Mouse (Mus musculus) midbrain, embryonic 16.5 days (tissue): ENCODE measurements around the gene Zc3hav1. TPM values are rescaled to one million over a fixed set of nuclear protein-coding genes. Genes with fewer than 3 reads are reported as not detected.

Source experiments
- ATAC-seq: fragments of 200-750 bp; cut with Nextera tagmentation; 2 replicates; pipeline ENCODE4 v1.8.0; 2017; ENCODE audit warnings: moderate TSS enrichment
- H3K27ac ChIP-seq: fragments of 300-500 bp; sonication (generic); 2 replicates; pipeline ENCODE4 v1.5.1; 2014; ENCODE audit warnings: mild to moderate bottlenecking, low read length, mixed read lengths
- H3K27me3 ChIP-seq: fragments of 300-500 bp; sonication (generic); 2 replicates; pipeline ENCODE4 v1.6.1; 2014; ENCODE audit warnings: low read depth, low read length, mixed read lengths; ENCODE audit not compliant: control insufficient read depth, insufficient read depth
- H3K36me3 ChIP-seq: fragments of 300-500 bp; sonication (generic); 2 replicates; pipeline ENCODE4 v1.6.1; 2014; ENCODE audit warnings: mild to moderate bottlenecking, low read length, moderate library complexity, mixed read lengths; ENCODE audit not compliant: control insufficient read depth, insufficient read depth
- H3K4me1 ChIP-seq: fragments of 300-500 bp; sonication (generic); 2 replicates; pipeline ENCODE4 v1.6.1; 2014; ENCODE audit warnings: mild to moderate bottlenecking, low read length, mixed read lengths; ENCODE audit not compliant: control insufficient read depth, insufficient read depth
- H3K4me2 ChIP-seq: fragments of 300-500 bp; sonication (generic); 2 replicates; pipeline ENCODE4 v1.6.1; 2014; ENCODE audit warnings: mild to moderate bottlenecking, low read length, mixed read lengths
- H3K4me3 ChIP-seq: fragments of 300-500 bp; sonication (generic); 2 replicates; pipeline ENCODE4 v1.5.1; 2014; ENCODE audit warnings: low read depth, mild to moderate bottlenecking, low read length, moderate library complexity, mixed read lengths
- H3K9ac ChIP-seq: fragments of 300-500 bp; sonication (generic); 2 replicates; pipeline ENCODE4 v1.6.1; 2014; ENCODE audit warnings: low read depth, low read length, mixed read lengths
- H3K9me3 ChIP-seq: fragments of 300-500 bp; sonication (generic); replicated peaks from 2 replicates; pipeline ENCODE4 v1.6.1; 2014; ENCODE audit warnings: mild to moderate bottlenecking, low read length, mixed read lengths; ENCODE audit not compliant: control insufficient read depth, poor library complexity, severe bottlenecking
- WGBS: fragments of 180-500 bp; shearing (Covaris S2); extraction: QIAGEN DNeasy Blood & Tissue Kit; methylation state at CpG from one replicate; pipeline ENCODE4 v1.1.7; 2014; 5-methylcytosine and 5-hydroxymethylcytosine counted together
- polyA plus RNA-seq: library from polyadenylated mRNA; unstranded; fragments of >200 nt; fragmentation: Nextera tagmentation; extraction: Ambion mirVana; gene quantifications from 2 replicates; pipeline ENCODE4 v1.2.1, GENCODE M21; 2015

Zc3hav1 gene
- polyA plus RNA-seq, 1 experiment from 2014 or later, result 1.1 TPM

DNA sequence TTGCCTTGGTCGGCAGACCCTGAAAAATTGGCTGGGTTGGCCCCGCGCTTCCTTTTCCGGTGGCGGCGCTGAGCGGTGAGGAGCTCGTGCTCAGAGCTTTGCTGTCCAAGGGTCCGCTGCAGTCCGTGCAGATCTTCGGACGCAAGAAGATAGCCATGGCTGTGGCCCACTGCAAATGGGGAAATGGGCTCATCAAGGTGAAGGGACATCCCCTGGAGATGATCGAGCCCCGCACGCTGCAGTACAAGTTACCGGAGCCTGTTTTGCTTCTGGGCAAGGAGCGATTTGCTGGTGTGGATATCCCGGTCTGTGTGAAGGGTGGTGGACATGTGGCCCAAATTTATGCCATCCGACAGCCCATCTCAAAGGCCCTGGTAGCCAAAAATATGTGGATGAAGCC, 70.0 kb downstream of the Zc3hav1 start:
- no peaks in the 10 kb centered on the region for H3K4me1 ChIP-seq
- peaks cover 6% of the 10 kb centered on the region; the same call in 1 of the 2 replicates for H3K9me3 ChIP-seq
- H3K9ac ChIP-seq, result no peak overlapping the region
- no peak overlapping the region for H3K27ac ChIP-seq
- 96% methylated on average over 19 of the region's 19 CpGs for WGBS
- no peak overlapping the region for H3K4me3 ChIP-seq
- no peaks in the 10 kb centered on the region for H3K27me3 ChIP-seq
- ATAC-seq, result no peak
- no peak overlapping the region for H3K4me2 ChIP-seq
- peaks cover 20% of the 10 kb centered on the region for H3K36me3 ChIP-seq

DNA sequence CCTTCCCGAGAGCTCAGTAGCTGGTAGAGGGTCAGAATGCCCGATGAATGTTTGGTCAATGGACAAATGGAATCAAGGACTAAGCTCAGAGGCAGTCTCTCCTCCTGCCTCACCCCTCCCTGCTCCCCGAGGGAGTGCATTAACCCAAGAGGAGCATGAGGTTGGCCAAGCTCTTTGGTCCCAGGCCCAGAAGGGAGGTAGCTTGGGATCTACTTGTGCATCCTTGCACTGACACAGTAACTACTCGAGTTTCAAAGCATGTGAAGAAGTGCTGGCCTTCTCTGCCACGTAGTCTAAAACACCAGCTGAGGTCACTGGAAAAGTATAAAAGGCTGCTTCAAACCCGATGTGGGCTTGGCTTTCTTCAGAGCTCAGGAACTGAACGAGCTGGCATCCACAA, 89.9 kb downstream of the Zc3hav1 start:
- 73% methylated on average over 7 of the region's 7 CpGs for WGBS

DNA sequence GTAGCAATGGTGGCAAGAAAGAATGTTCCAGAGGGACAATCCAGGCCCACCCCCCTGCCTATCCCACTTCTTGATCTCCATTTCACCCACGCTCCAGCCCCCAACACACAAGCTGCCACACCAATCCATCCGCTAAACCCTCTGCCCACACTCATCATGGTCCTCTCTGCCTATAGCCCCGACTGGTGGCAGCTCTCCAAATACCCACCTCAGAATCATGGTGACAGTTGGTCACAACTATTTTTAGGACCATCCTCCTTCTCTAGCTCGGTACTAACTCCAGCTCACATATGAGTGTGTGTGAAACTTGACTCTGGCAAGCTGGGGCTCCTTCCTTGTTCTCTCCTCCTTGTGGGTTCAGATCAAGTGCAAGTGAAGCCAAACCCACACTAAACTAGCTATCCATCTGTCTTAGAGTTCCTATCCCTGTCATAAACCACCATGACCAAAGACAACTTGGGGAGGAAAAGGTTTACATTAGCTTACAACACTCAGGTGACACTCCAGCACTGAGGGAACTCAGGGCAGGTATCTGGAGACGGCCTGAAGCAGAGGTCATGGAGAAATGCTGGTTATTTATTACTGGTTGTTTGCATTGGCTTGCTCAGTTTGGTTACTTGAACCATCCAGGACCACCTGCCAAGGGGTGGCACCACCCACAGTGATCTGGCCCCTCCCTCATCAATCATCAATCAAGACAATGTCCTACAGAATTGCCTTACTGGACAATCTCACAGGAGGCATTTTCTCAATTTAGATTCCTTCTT, 90.8 kb downstream of the Zc3hav1 start:
- H3K9me3 ChIP-seq, result no peaks in the 10 kb centered on the region
- no peak overlapping the region for H3K27ac ChIP-seq
- H3K9ac ChIP-seq, result no peak overlapping the region
- no peaks in the 10 kb centered on the region for H3K4me1 ChIP-seq
- H3K4me3 ChIP-seq, result no peak overlapping the region
- no peaks in the 10 kb centered on the region for H3K27me3 ChIP-seq
- H3K36me3 ChIP-seq, result no peaks in the 10 kb centered on the region
- ATAC-seq, result no peak
- 82% methylated on average over 5 of the region's 5 CpGs for WGBS
- no peak overlapping the region for H3K4me2 ChIP-seq

More for the DNA sequence above, 89.9 kb downstream of the Zc3hav1 start:
- H3K27me3 ChIP-seq, result no peaks in the 10 kb centered on the region
- no peak overlapping the region for H3K27ac ChIP-seq
- no peaks in the 10 kb centered on the region for H3K9me3 ChIP-seq
- no peak for ATAC-seq
- no peaks in the 10 kb centered on the region for H3K4me1 ChIP-seq
- no peak overlapping the region for H3K9ac ChIP-seq
- H3K36me3 ChIP-seq, result no peaks in the 10 kb centered on the region
- H3K4me3 ChIP-seq, result no peak overlapping the region
- H3K4me2 ChIP-seq, result no peak overlapping the region

GRCm38 (mm10) chr6:38261877-38262276, 92.5 kb downstream of the Zc3hav1 start:
- Histone ChIP-seq H3K27me3 (no peaks in the 10 kb centered on the region), H3K4me3 (no peak overlapping the region)

DNA sequence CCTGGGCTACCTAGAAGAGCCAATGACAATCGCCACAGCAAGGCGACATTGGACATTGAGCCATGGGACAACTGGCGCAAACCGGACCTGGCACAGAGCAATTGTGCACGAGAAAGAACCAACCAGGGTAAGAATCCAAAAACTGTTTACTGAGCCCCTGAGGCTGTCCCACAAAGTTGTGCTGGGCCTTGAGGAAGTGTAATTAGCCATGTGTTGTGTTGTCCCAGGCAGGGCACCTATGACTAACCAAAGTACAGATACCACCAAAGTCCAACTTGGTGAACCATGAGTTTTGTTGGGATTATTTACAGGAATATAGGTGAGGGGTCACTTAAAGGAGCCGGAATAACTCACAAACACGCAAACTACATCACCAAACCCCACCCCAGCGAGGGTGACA, 96.9 kb downstream of the Zc3hav1 start:
- H3K9me3 ChIP-seq, result no peaks in the 10 kb centered on the region
- no peak overlapping the region for H3K9ac ChIP-seq
- H3K4me3 ChIP-seq, result no peak overlapping the region
- H3K4me1 ChIP-seq, result peaks cover 9% of the 10 kb centered on the region
- H3K36me3 ChIP-seq, result no peaks in the 10 kb centered on the region
- 91% methylated on average over 8 of the region's 8 CpGs for WGBS
- H3K27ac ChIP-seq, result no peak overlapping the region
- H3K27me3 ChIP-seq, result no peaks in the 10 kb centered on the region
- no peak overlapping the region for H3K4me2 ChIP-seq
- ATAC-seq, result no peak

More at GRCm38 (mm10) chr6:38261877-38262276, 92.5 kb downstream of the Zc3hav1 start:
- no peak overlapping the region for H3K27ac ChIP-seq
- no peaks in the 10 kb centered on the region for H3K9me3 ChIP-seq
- no peaks in the 10 kb centered on the region for H3K36me3 ChIP-seq
- no peak overlapping the region for H3K9ac ChIP-seq
- WGBS, result 72% methylated on average over 4 of the region's 4 CpGs
- ATAC-seq, result no peak
- H3K4me2 ChIP-seq, result no peak overlapping the region
- no peaks in the 10 kb centered on the region for H3K4me1 ChIP-seq

DNA sequence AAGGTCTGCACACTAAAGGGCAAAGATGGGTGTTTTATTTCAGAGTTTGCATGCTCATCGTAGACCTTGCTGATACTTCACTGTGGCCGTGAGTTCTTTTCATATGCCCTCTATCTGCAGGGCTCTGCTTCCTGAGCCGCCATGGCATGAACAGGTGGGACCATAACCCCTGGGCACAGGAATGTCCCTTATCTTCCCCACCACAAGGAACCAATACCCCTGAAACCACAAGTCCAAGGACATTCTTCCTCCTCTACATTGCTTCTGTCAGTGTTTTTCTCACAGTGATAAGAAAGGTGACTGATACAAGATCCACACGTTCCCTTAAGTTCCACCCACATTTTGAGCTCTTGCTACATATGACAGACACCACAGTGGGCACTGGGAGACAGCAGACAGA, 97.6 kb downstream of the Zc3hav1 start:
- no peak overlapping the region for H3K9ac ChIP-seq

GRCm38 (mm10) chr6:38255794-38256193, 98.6 kb downstream of the Zc3hav1 start:
- no peak for ATAC-seq
- Histone ChIP-seq H3K27ac (no peak overlapping the region), H3K36me3 (no peaks in the 10 kb centered on the region), H3K9me3 (no peaks in the 10 kb centered on the region), H3K4me2 (no peak overlapping the region), H3K27me3 (no peaks in the 10 kb centered on the region), H3K4me3 (no peak overlapping the region), H3K4me1 (peaks cover 24% of the 10 kb centered on the region), H3K9ac (no peak overlapping the region)
- WGBS, result 64% methylated on average over 2 of the region's 2 CpGs

More for the DNA sequence above, 97.6 kb downstream of the Zc3hav1 start:
- Histone ChIP-seq H3K27me3 (no peaks in the 10 kb centered on the region), H3K4me1 (peaks cover 15% of the 10 kb centered on the region), H3K4me3 (no peak overlapping the region), H3K27ac (no peak overlapping the region), H3K4me2 (no peak overlapping the region), H3K36me3 (no peaks in the 10 kb centered on the region), H3K9me3 (no peaks in the 10 kb centered on the region)
- ATAC-seq, result no peak
- 93% methylated on average over 4 of the region's 4 CpGs for WGBS

Other genes starting within 250 kb of the Zc3hav1 start
- not detected in 2 replicates for gene Tmem213, start 245.3 kb downstream of the Zc3hav1 start, polyA plus RNA-seq
- 0.14 TPM in 1 of 2 replicates, not detected in the other for gene Atp6v0a4, start 230.0 kb downstream of the Zc3hav1 start, polyA plus RNA-seq
- 15.8 and 19.4 TPM in 2 replicates for gene D630045J12Rik, start 100.6 kb downstream of the Zc3hav1 start, polyA plus RNA-seq
- gene Zc3hav1l, start 55.3 kb downstream of the Zc3hav1 start, polyA plus RNA-seq, result 7.0 and 8.3 TPM in 2 replicates
- gene Ttc26, start 26.9 kb upstream of the Zc3hav1 start, polyA plus RNA-seq, result 5.5 and 7.6 TPM in 2 replicates
- gene Ubn2, start 79.3 kb upstream of the Zc3hav1 start, polyA plus RNA-seq, result 16.4 and 20.3 TPM in 2 replicates
- gene Fmc1, start 178.9 kb upstream of the Zc3hav1 start, polyA plus RNA-seq, result 201 and 204 TPM in 2 replicates
- gene Luc7l2, start 196.7 kb upstream of the Zc3hav1 start, polyA plus RNA-seq, result 35.8 and 40.7 TPM in 2 replicates